Mouse (Mus musculus) myocyte (in vitro differentiated cells): ENCODE results near the gene Tstd2.

Experiments
- POLR2A ChIP-seq: IDR thresholded peaks from one replicate; pipeline ENCODE4 v1.6.1; 2011; ENCODE audit warnings: low read depth, mild to moderate bottlenecking, control low read depth, moderate library complexity; ENCODE audit not compliant: insufficient read length
- TCF12 ChIP-seq: IDR thresholded peaks from one replicate; pipeline ENCODE4 v1.6.1; 2011; ENCODE audit warnings: mild to moderate bottlenecking, control low read depth; ENCODE audit not compliant: poor library complexity, insufficient read depth, severe bottlenecking

- TF ChIP-seq POLR2A (no peak), TCF12 (no peak)
Measured at GRCm38 (mm10) chr4:46084416-46085172, 53.9 kb downstream of the Tstd2 start.
